8 mouse cellular contexts compared by ENCODE assay signal in the genomic region with DNA sequence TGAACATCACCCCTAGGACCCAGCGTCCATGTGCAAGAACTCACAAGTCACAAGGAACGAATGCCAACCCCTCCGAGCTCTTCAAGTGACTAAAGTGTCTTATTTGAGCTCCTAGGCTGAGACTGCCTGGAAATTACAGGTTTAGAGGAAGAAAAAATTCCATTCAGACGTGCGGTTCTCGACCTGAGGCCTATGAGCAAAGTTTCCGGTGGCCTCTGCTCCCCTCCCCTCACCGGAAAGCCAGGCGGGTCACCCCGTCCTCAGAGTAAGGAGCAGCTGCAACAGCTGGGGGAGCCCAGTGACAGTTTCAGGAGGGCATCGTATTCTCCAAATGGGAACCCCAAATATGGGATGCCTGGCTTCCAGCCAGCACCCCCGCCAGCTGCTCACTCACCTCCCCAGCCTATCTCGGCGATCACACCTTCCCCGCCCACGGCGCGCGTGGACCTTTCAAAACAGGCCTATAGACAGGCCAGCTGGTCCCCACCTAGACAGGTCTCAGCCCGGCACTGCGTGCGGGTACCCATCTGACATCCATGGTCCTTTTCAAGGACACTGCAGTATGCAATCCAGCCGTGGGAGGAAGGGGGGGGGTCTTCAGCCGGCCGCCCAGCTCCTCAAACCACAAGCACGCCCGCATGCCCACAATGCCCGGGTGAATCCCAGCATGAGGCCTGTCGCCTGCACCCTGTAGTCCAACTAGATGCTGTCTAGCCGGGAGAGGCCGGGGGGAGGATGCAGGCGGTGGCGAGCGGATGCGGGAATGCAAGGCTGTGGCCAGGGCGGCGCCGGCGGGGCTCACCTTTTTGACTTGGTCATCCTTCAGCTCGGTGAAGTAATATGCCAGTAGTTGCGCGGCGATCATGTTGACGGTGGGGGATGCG. TPM values are rescaled to one million over a fixed set of nuclear protein-coding genes. Genes with fewer than 3 reads are reported as not detected.
A peak's percentile ranks its signal among the peaks of the same experiment; 100 is the strongest.
DNase-seq lines count a peak whose midpoint lies in the region; ATAC-seq and TF ChIP-seq lines count a peak whose summit lies in the region.

No protein-coding gene starts in this region.

- WGBS in forebrain, embryonic 15.5 days, result 5% methylated on average over 45 of the region's 45 CpGs
- 9% methylated on average over 45 of the region's 45 CpGs for WGBS in small intestine, adult 2 months

- no peak for TF ChIP-seq POLR2A in brain, embryonic 14.5 days (IDR thresholded peaks at IDR 0.05; ENCODE audit: borderline replicate concordance, extremely low read depth, insufficient read depth, insufficient read length, poor library complexity, severe bottlenecking)
- no peak for TF ChIP-seq POLR2A in small intestine, adult 2 months (IDR thresholded peaks at IDR 0.05; ENCODE audit: low read depth, low read length)

- peak overlapping the region; percentile 92 for H3K4me3 ChIP-seq in forebrain, embryonic 15.5 days
- peak overlapping the region; percentile 74 for H3K4me3 ChIP-seq in small intestine, adult 2 months (ENCODE audit: low read depth, low read length)

- H3K36me3 ChIP-seq in forebrain, embryonic 15.5 days, result no peaks in the 10 kb centered on the region
- no peaks in the 10 kb centered on the region for H3K36me3 ChIP-seq in small intestine, adult 2 months (ENCODE audit: control insufficient read depth, insufficient read depth, low read length)

- peak; percentile 59 for ATAC-seq in forebrain, embryonic 15.5 days (replicated peaks)

- H3K27ac ChIP-seq in forebrain, embryonic 15.5 days (replicated peaks), result peak overlapping the region; percentile 85
- peak overlapping the region; percentile 54 for H3K27ac ChIP-seq in small intestine, adult 2 months (ENCODE audit: insufficient read depth, low read depth, low read length)

- peak overlapping the region; percentile 61 for H3K9ac ChIP-seq in forebrain, embryonic 15.5 days (replicated peaks)

- peak; percentile 48 for DNase-seq in adrenal gland, adult 2 months
- DNase-seq in adrenal gland, postnatal 4 days (ENCODE audit: low spot score in 2 of 2), result no peak
- DNase-seq in brain, embryonic 14.5 days (ENCODE audit: low read depth), result peak; percentile 35
- DNase-seq in heart, postnatal 4 days, result peak; percentile 60
- peak; percentile 44 to 80 for DNase-seq in left cerebral cortex, adult 8-10 months (ENCODE audit: low spot score in 2 of 2)
- DNase-seq in lung, postnatal 36 days, result peak; percentile 55

- H3K4me1 ChIP-seq in forebrain, embryonic 15.5 days, result peaks cover 31% of the 10 kb centered on the region
- H3K4me1 ChIP-seq in small intestine, adult 2 months (ENCODE audit: control insufficient read depth, insufficient read depth, insufficient read length, low read length), result peaks cover 22% of the 10 kb centered on the region

- H3K9me3 ChIP-seq in forebrain, embryonic 15.5 days, result no peaks in the 10 kb centered on the region

- H3K4me2 ChIP-seq in forebrain, embryonic 15.5 days (replicated peaks), result peak overlapping the region; percentile 89

- H3K27me3 ChIP-seq in forebrain, embryonic 15.5 days, result no peaks in the 10 kb centered on the region
- H3K27me3 ChIP-seq in small intestine, adult 2 months (ENCODE audit: control insufficient read depth, insufficient read depth, low read length), result no peaks in the 10 kb centered on the region

- TF ChIP-seq CTCF in brain, embryonic 14.5 days (IDR thresholded peaks at IDR 0.05; ENCODE audit: borderline replicate concordance, extremely low read depth, insufficient read depth, insufficient read length), result no peak
- TF ChIP-seq CTCF in small intestine, adult 2 months (IDR thresholded peaks at IDR 0.05; ENCODE audit: extremely low read depth, insufficient read length, insufficient replicate concordance, low read depth, low read length), result no peak

RNA-seq across cellular contexts. Expression of a gene that starts 40.3 kb away (rescaled TPM):
- 10 to 100 TPM; 23.7 to 40.0 TPM for total RNA-seq in adrenal gland, adult 2 months (2021)
- 25.5 and 26.9 TPM in 2 replicates for polyA plus RNA-seq in adrenal gland, adult 2 months (2012; rRNA removed)
- 10 to 100 TPM; 36.0 to 49.8 TPM for total RNA-seq in adrenal gland, postnatal 4 days (2021)
- 59.0 and 98.8 TPM in 2 replicates for polyA plus RNA-seq in brain, embryonic 14.5 days (2012; rRNA removed)
- polyA plus RNA-seq in forebrain, embryonic 15.5 days (2015; fragmentation: Nextera tagmentation; extraction: Ambion mirVana), result 78.9 and 86.2 TPM in 2 replicates
- 100 to 1,000 TPM; 235 to 242 TPM for total RNA-seq in heart, postnatal 4 days (2021)
- total RNA-seq in left cerebral cortex, adult 8-10 months (2022), result 100 to 1,000 TPM; 308 to 326 (median 318) TPM
- 9.4 and 10.0 TPM in 2 replicates for polyA plus RNA-seq in small intestine, adult 2 months (2012; rRNA removed)

Comparison
In these comparisons a context has a peak if more than half of its experiments do, and no peak if none do; other contexts are left out.
1. DNase-seq: peak in adrenal gland, adult 2 months (single experiment), brain, embryonic 14.5 days (single experiment), heart, postnatal 4 days (single experiment), left cerebral cortex, adult 8-10 months (2 of 2) and lung, postnatal 36 days (single experiment); none in adrenal gland, postnatal 4 days (0 of 2).
2. RNA of a gene that starts 40.3 kb away (total RNA-seq): 308 to 326 TPM in left cerebral cortex, adult 8-10 months and 235 to 242 TPM in heart, postnatal 4 days; 36.0 to 49.8 TPM in adrenal gland, postnatal 4 days and 23.7 to 40.0 TPM in adrenal gland, adult 2 months; every median in the first group is over 4 times any median in the second.